Mouse (Mus musculus) left cerebral cortex, adult 2 months (tissue): Measurements from ENCODE around the gene Vopp1. TPM values are rescaled to one million over a fixed set of nuclear protein-coding genes. Genes with fewer than 3 reads are reported as not detected.

Source experiments
- DNase-seq, 2 experiments: peaks; one replicate each; pipeline ENCODE4 v3.0.0; 2021 to 2022; ENCODE audit warnings: low spot score in 2 of 2, mixed read lengths in 1 of 2; ENCODE audit errors: extremely low spot score in 1 of 2
- H3K27ac ChIP-seq: fragments of 200-600 bp; 2 replicates; pipeline ENCODE4 v1.8.1; 2022
- H3K4me3 ChIP-seq: fragments of 200-600 bp; 2 replicates; pipeline ENCODE4 v1.8.1; 2022
- CTCF ChIP-seq: fragments of 200-600 bp; IDR thresholded peaks from 2 replicates; pipeline ENCODE4 v1.8.1; 2022; ENCODE audit warnings: antibody characterized with exemption, mild to moderate bottlenecking, moderate library complexity
- intact Hi-C: fragments of 180-260 bp; cut with DNase I; formaldehyde crosslinking; loops from one replicate; pipeline ENCODE4 v1.15.1; 2025
- total RNA-seq, 2 experiments: library from RNA; stranded (reverse); gene quantifications; 2 replicates each; pipeline ENCODE4 v1.2.3; 2021

Gene Vopp1
- total RNA-seq, 2 experiments from 2014 or later, result 123 to 130 TPM

DNA sequence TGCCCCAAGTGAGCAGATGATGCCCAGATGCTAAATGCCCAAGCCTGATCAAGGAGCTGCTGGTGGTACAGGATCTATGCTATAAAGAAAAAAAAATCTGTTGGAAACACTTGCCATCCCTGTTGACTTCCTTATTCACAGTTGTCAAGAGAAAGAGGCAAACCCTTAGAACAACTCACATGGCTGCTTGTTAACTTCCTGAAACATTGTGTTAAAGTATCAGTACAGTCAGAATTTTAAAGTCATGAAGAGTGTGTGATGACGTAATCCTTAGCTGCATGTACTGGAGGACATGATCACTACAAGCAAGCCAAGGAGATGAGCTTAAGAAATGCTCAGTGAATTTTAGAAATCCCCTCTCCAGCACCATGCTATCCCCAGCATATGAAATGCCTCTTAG lies 51.2 kb downstream of the Vopp1 start:
- no peak overlapping the region for H3K4me3 ChIP-seq
- DNase-seq, result no peak
- H3K27ac ChIP-seq, result no peak overlapping the region
- intact Hi-C loops, result no loop called here
- TF ChIP-seq CTCF, result no peak

DNA sequence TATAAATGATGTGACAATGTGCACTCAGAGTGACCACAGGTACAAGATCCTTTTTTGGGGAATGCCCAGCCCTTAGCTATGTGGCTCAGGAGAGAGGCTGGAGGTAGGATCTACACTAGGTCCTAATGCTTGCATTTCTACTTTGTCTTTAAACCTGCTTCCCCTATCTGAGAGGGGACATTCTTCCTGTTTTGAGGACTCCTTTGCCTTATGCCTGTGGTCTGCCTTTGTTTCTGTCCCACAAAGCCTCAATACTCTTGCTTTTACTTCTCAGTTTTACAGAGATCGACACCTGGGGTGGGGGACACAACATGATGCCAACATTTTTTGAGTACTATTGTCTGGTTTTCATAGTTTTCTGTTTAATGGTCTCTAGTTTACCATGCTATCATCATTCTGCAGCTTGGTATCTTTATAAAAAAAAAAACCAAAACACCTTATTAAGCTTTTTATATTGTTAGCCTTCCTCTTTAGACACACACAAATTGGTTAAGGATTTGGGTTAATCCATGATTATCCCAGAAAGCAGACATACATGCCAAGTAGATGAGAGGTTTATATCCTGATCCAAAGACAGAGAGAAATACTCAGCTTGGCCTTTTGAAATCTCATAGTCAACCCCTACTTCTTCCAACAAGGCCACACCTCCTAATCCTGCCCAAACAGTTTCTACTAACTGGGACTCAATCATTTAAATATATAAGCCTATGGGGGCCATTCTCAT lies 54.3 kb downstream of the Vopp1 start:
- no peak overlapping the region for H3K4me3 ChIP-seq
- TF ChIP-seq CTCF, result no peak
- no peak for DNase-seq
- intact Hi-C loops, result no loop called here
- H3K27ac ChIP-seq, result no peak overlapping the region

DNA sequence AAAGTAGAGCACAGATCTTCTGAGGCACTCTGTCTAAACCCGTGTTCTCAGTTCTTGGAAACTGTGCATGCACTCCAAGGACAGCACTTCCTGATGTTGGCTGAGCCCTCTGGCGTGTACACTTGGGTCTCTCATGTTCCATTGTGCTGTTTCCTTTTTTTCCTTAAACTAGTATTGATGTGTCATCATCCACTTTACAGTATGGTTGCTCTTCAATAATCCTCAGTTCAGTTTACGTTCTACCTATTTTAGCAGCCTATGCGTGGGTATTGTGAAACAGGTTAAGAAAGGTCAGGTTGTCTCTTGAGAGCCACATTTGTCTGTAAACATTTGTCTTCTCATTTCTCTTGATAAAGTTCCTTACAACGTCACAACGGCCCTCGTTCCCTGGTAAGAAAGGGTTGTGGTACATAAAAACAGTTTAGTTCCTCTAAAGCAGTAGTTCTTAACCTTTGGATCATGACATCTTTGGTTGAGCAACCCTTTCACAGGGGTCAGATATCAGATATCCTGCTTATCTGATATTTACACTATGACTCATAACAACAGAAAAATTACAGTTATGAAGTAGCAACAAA lies 55.9 kb downstream of the Vopp1 start:
- intact Hi-C loops, result no loop called here
- TF ChIP-seq CTCF, result no peak
- DNase-seq, result no peak
- Histone ChIP-seq H3K4me3 (no peak overlapping the region), H3K27ac (no peak overlapping the region)

DNA sequence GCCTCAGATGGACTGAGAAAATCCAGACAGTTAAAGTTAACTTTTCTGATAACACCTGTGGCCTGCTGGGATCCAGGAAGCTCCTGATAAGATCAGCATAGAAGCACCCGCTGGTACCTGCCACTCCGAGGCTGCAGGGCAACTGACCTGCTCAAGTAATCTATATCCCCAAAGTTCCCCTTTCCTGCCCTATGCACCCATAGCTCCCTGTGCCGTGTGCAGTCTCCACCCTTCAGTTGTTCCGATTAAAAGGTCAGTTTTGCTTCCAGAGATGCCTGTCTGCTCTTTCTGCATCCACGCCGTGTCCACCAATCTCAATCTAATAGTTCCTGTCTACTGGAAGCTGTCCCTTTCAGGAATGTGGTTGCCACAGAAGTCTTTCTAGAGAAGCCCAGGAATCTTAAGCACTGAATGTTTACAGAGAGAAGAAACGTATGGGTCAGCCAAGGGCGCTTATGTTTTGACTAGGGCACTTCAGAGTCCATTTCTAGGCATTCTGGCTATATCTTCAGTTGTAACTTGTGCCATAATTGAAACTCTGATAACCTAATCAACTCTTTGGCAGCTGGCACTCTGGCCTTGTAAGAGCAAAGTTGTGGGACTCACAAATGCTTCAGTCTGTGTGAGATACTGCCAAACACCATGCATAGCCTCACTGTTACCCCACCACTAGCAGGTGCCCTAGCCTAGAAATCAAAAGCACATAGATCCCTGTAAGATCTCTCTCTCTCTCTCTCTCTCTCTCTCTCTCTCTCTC lies 57.7 kb downstream of the Vopp1 start:
- intact Hi-C loops, result no loop called here
- no peak for DNase-seq
- Histone ChIP-seq H3K4me3 (no peak overlapping the region), H3K27ac (no peak overlapping the region)
- no peak for TF ChIP-seq CTCF

DNA sequence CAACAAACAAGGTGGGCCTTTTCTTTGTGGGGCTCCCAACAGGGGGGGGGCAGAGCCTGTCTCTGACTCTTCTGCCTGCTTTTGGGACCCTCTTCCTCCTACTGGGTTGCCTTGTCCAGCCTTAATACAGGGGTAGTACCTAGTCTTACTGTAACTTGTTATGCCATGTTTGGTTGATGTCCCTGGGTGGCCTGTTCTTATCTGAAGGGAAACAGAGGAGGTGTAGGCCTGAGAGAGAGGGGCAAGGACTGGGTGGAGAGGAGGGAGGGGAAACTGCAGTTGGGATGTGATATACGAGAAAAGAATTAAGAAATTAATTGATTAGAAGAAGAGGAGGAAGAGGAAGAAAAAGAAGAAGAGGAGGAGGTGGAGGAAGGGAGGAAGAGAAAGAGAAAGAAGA lies 58.7 kb downstream of the Vopp1 start:
- intact Hi-C loops, result no loop called here
- no peak overlapping the region for H3K27ac ChIP-seq
- TF ChIP-seq CTCF, result no peak
- DNase-seq, result no peak
- no peak overlapping the region for H3K4me3 ChIP-seq

DNA sequence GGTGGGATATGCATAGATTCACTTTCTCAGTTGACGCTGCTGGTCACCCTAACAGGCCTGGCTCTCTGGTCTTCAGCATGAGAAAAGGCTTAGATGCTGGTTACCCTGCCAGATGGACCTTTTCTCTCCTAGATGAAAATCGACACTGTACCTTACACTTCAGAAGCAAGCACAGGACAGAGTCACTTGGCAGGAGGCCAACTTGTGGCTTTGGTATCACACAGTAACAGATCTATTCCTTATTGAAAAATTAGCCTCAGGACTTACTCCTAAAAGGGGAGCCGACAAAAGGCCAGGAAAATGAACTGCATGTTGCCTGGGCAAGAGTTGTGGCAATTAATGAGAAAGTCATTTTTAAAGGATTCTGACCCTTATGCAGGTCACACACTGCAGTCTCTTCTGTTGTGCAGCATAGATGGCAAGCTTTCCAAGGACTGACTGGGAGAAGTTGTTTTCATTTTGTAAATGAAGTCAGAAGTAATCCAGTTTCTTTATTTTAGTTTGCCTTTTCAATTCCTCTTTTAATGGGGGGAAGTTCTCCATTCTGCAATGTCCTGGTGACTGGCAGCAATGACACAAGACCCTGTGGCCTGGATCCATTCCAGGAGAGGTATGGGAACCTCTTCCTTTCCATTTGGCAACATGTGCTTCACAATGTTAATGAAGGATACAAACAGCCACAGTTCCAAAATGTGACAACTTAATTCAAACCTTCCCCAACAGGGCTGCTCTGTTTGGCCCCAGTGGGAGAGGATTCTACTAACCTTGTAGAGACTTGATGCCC lies 59.7 kb downstream of the Vopp1 start:
- intact Hi-C loops, result no loop called here
- Histone ChIP-seq H3K27ac (no peak overlapping the region), H3K4me3 (no peak overlapping the region)
- DNase-seq, result no peak
- no peak for TF ChIP-seq CTCF

DNA sequence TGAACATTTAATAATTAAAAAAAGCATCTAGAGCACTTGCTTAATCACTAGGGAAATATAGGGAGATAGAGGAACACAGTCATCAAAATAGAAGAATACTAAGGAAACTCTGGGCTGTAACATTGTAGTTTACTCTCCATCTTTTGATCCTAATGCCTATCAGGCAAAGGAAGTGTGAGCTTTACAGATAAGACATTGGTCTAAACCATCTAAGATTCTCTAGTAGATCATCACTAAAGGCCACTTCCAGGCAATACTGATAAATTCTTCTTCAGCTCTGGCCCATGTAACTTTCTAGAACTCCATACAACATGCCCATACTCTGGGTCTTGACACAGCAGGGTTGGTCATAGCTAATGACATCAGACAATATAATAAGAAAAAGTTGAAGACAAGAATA lies 61.9 kb downstream of the Vopp1 start:
- no peak for TF ChIP-seq CTCF
- intact Hi-C loops, result no loop called here

DNA sequence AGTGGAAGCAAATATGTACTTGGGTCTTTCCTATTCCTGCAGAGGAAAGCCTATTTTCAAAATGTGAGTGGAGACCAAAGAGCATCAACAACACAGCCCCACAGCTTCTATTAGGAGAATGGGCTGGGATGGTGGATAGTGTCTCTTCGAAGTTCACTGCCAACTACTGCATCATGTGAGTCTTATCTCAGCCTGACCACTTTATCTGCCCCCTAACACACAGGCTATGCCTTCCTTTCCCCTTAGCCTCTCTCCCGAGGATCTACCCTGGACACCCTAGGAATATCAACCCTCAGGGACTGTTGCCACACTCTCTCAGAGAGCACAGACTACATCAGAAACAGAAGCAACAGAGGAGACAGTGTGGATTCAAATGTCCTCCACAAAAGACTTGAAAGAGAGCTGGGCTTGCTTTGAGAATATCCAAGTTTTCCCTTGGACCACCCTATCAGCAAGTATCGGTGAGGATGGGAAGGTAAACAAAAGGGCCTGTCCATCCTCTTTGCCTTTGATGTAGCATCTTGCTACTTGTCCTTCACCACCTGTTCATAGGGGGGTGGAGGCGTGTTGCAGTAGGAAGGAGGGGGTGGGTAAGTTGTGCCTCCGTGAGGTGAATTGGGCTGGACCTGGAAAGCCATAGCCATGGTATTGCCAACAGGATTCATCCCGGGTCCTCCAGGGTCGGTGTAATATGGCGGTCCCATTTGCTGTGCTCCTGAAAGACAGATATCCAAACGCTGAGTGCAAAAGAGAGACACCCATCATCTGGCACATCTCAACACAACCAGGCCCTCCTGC lies 70.8 kb downstream of the Vopp1 start:
- TF ChIP-seq CTCF, result no peak
- intact Hi-C loops, result no loop called here

More for the DNA sequence above, 61.9 kb downstream of the Vopp1 start:
- no peak for DNase-seq
- Histone ChIP-seq H3K27ac (no peak overlapping the region), H3K4me3 (no peak overlapping the region)

DNA sequence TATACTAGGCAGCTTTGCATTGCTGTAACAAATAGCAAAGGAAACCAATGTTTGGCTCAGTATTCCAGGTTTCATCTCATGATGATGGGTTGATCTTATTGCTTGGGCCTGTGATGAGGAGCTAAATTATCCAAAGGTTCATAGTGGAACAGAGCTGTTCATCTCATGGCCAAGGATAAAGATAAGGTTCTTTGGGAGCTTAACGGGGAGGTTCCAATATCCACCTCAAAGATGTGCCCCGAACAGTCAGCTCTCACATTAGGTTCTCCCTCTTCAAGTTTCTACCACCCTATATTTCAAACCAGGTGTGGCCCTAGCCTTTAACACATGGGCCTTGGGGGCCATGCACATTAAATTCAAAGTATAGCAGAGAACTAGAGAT lies 79.2 kb downstream of the Vopp1 start:
- DNase-seq, result no peak
- no peak for TF ChIP-seq CTCF
- no peak overlapping the region for H3K27ac ChIP-seq
- intact Hi-C loops, result no loop called here
- H3K4me3 ChIP-seq, result no peak overlapping the region

More for the DNA sequence above, 70.8 kb downstream of the Vopp1 start:
- no peak for DNase-seq
- H3K27ac ChIP-seq, result no peak overlapping the region
- H3K4me3 ChIP-seq, result no peak overlapping the region

DNA sequence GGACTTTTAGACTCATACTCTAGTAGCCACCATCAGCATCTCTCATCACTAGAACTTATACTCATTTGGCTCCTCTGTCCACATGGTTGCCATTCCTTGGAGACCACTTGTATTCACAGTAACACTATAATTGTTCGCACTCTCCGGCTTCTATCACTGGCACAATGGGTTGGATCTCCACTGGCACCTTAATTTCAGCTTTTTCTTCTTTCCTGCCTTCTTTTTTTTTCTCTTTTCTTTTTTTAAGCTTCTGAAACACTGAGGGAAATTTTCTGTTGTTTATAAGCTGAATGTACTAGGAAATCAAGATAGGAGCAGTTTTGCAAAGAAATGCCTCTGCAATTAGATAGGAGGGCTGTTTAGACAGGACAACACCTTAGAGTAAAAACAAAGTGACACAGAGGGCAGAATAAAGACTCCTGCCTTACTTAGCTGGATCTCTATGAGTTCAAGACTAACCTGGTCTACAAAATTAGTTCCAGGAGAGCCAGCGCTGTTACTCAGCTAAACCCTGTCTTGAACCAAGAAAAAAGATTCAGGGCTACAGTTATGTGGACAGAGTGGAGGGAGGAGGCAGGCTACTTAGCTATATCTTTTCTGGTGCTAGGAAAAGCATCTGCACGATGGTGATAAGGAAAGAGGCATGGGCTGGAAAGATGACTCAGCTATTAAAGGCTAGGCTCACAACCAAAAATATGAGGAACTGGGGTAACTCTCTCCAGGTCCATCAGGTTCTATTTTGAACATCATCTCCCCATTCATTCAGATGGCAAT lies 79.8 kb downstream of the Vopp1 start:
- Histone ChIP-seq H3K27ac (no peak overlapping the region), H3K4me3 (no peak overlapping the region)
- no peak for DNase-seq
- no peak for TF ChIP-seq CTCF
- intact Hi-C loops, result no loop called here
